Comparison of ENCODE assay signal across 9 mouse cellular contexts in the genomic region with DNA sequence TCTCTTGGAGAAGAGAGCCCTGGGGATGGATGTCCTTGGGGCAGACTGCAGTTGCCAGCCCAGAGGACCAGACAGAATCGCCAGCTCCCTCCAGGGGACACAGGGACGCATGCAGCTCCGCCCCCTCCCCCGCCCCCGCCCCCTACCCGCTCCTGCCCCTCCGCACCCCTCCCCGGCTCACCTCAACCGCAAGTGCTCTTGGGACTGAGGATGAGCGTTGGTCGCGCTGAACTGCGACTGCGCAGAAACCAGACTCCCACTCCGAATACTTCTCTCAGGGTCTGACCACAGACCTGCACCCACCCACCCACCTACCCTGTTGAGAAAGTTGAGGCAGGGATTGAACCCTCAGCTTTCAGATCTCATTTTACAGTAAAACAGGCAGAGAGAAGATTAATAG. TPM values are rescaled to one million over a fixed set of nuclear protein-coding genes. Genes with fewer than 3 reads are reported as not detected.
DNase-seq lines count a peak whose midpoint lies in the region; ATAC-seq and TF ChIP-seq lines count a peak whose summit lies in the region.
"Had no signal": no experiment of that assay in that cellular context is flagged by ENCODE, and none has a peak within 500 bp of the region (broad histone marks: within the 10 kb centered on the region; RNA-seq: fewer than 3 reads in every experiment).

A gene (plus strand): TSS at position 229 of the 400 bp plus-strand sequence.

- no peaks in the 10 kb centered on the region for H3K9me3 ChIP-seq in kidney, postnatal 0 days (replicated peaks; ENCODE audit: low read length)
- no peaks in the 10 kb centered on the region for H3K9me3 ChIP-seq in intestine, embryonic 14.5 days (ENCODE audit: control insufficient read depth, low read length)
- H3K9me3 ChIP-seq in neural tube, embryonic 13.5 days = no peaks in the 10 kb centered on the region

- H3K4me3 ChIP-seq in kidney, postnatal 0 days (replicated peaks; ENCODE audit: low read depth, low read length) = no peak within 1 kb of the TSS
- H3K4me3 ChIP-seq in intestine, embryonic 14.5 days (ENCODE audit: low read depth, low read length) = no peak within 1 kb of the TSS
- H3K4me3 ChIP-seq in neural tube, embryonic 13.5 days = peak within 1 kb of the TSS; percentile 8; the same call in 1 of the 2 replicates

- DNase-seq in kidney, postnatal 0 days (ENCODE audit: low spot score) = peak; percentile 51
- no peak for DNase-seq in kidney, adult 11 months
- DNase-seq in embryo, embryonic 11 days = peak; percentile 65
- DNase-seq in intestine, embryonic 14.5 days (ENCODE audit: low spot score) = no peak
- no peak for DNase-seq in ovary, adult 18-20 months (ENCODE audit: low spot score)
- no peak for DNase-seq in ovary, postnatal 10 days (ENCODE audit: low spot score)
- no peak for DNase-seq in heart, postnatal 4 days

- no peaks in the 10 kb centered on the region for H3K27me3 ChIP-seq in kidney, postnatal 0 days (ENCODE audit: insufficient read depth, low read length)
- no peaks in the 10 kb centered on the region for H3K27me3 ChIP-seq in intestine, embryonic 14.5 days (replicated peaks; ENCODE audit: control insufficient read depth, insufficient read depth, low read length)
- no peaks in the 10 kb centered on the region for H3K27me3 ChIP-seq in neural tube, embryonic 13.5 days
- H3K27me3 ChIP-seq: Patski had no signal

- ATAC-seq in kidney, postnatal 0 days (replicated peaks; ENCODE audit: low FRiP score, low read depth) = no peak
- peak; percentile 34; the same call in 1 of the 2 replicates for ATAC-seq in intestine, embryonic 14.5 days (replicated peaks; ENCODE audit: low FRiP score, low TSS enrichment, low read depth)
- peak; percentile 16; the same call in 1 of the 2 replicates for ATAC-seq in neural tube, embryonic 13.5 days (ENCODE audit: low read depth)
- ATAC-seq: Patski had no signal

- TF ChIP-seq CTCF in kidney, postnatal 0 days (IDR thresholded peaks at IDR 0.05; ENCODE audit: low read depth) = no peak

- peaks cover 7% of the 10 kb centered on the region; the same call in 1 of the 2 replicates for H3K4me1 ChIP-seq in kidney, postnatal 0 days (replicated peaks; ENCODE audit: insufficient read depth, low read length)
- H3K4me1 ChIP-seq in intestine, embryonic 14.5 days (replicated peaks; ENCODE audit: control insufficient read depth, insufficient read depth, low read length) = peaks cover 7% of the 10 kb centered on the region; the same call in 1 of the 2 replicates
- H3K4me1 ChIP-seq in neural tube, embryonic 13.5 days (replicated peaks) = peaks cover 23% of the 10 kb centered on the region

- no peak within 1 kb of the TSS for H3K9ac ChIP-seq in kidney, postnatal 0 days (ENCODE audit: low read depth, low read length)
- no peak within 1 kb of the TSS for H3K9ac ChIP-seq in intestine, embryonic 14.5 days (ENCODE audit: low read length)
- peak within 1 kb of the TSS; percentile 31; the same call in 1 of the 2 replicates for H3K9ac ChIP-seq in neural tube, embryonic 13.5 days

- H3K36me3 ChIP-seq in kidney, postnatal 0 days (ENCODE audit: insufficient read depth, low read length) = no peaks in the 10 kb centered on the region
- no peaks in the 10 kb centered on the region for H3K36me3 ChIP-seq in intestine, embryonic 14.5 days (ENCODE audit: control insufficient read depth, insufficient read depth, low read length)
- no peaks in the 10 kb centered on the region for H3K36me3 ChIP-seq in neural tube, embryonic 13.5 days

- peak within 1 kb of the TSS; percentile 27; the same call in 1 of the 2 replicates for H3K27ac ChIP-seq in kidney, postnatal 0 days
- no peak within 1 kb of the TSS for H3K27ac ChIP-seq in intestine, embryonic 14.5 days (ENCODE audit: low read depth)
- 0 out of 2 replicates have a peak within 1 kb of the TSS, but pooled peaks have one; percentile 14 for H3K27ac ChIP-seq in neural tube, embryonic 13.5 days (replicated peaks)

- WGBS in kidney, postnatal 0 days = 7% methylated on average over 15 of the region's 15 CpGs
- 10% methylated on average over 15 of the region's 15 CpGs for WGBS in intestine, embryonic 14.5 days
- 6% methylated on average over 15 of the region's 15 CpGs for WGBS in neural tube, embryonic 13.5 days

- H3K4me2 ChIP-seq in kidney, postnatal 0 days (ENCODE audit: low read length) = peak within 1 kb of the TSS; percentile 34
- peak within 1 kb of the TSS; percentile 42 for H3K4me2 ChIP-seq in intestine, embryonic 14.5 days (ENCODE audit: low read length)
- H3K4me2 ChIP-seq in neural tube, embryonic 13.5 days = peak within 1 kb of the TSS; percentile 48

RNA-seq across cellular contexts. Expression of the gene that starts here (rescaled TPM):
- polyA plus RNA-seq in kidney, postnatal 0 days (2015; fragmentation: Nextera tagmentation; extraction: Ambion mirVana) = 8.1 and 9.3 TPM in 2 replicates
- 1.3 and 1.9 TPM in 2 replicates for polyA plus RNA-seq in intestine, embryonic 14.5 days (2014; fragmentation: Nextera tagmentation; extraction: Ambion mirVana)
- polyA plus RNA-seq in neural tube, embryonic 13.5 days (2015; fragmentation: Nextera tagmentation; extraction: Ambion mirVana) = 2.5 and 2.7 TPM in 2 replicates
- under 1 TPM; 0.36 to 0.61 TPM for total RNA-seq in heart, postnatal 4 days (2021)
- polyA plus RNA-seq: Patski had no signal

Comparison
In these comparisons a context has a peak if more than half of its experiments do, and no peak if none do; other contexts are left out.
1. DNase-seq: peak in kidney, postnatal 0 days (single experiment) and embryo, embryonic 11 days (single experiment); none in kidney, adult 11 months (single experiment), intestine, embryonic 14.5 days (single experiment), ovary, adult 18-20 months (single experiment), ovary, postnatal 10 days (single experiment) and heart, postnatal 4 days (single experiment).
2. Peak in every context shown above with its lines, with median percentiles within 50 percentile points of each other: H3K4me2 ChIP-seq.